ENCODE assay signal across 25 mouse cellular contexts in the genomic region with DNA sequence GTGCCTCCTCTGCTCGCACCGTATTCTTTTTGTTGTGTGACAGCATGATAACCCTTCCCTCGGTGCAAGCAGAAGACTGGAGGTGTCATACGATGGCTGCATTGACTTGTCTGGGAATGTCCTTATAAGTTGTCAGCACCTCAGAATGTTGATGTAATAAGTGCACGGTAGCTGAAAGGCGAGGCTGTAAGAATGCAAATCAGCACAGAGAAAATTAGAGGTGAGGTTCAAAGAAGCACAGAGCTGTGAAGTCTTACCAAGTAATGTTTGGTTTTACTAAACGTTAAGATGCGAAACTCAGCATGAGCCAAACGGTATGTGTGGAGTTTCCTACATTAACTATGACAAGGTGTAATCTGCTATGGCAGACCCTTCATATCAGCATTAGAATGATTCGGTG.
"Had no signal": no experiment of that assay in that cellular context is flagged by ENCODE, and none has a peak within 500 bp of the region (broad histone marks: within the 10 kb centered on the region; RNA-seq: fewer than 3 reads in every experiment).

No protein-coding gene starts in this region.

- H3K36me3 ChIP-seq: hindbrain, embryonic 13.5 days; hindbrain, embryonic 15.5 days; kidney, embryonic 15.5 days; limb, embryonic 10.5 days; limb, embryonic 12.5 days; liver, embryonic 13.5 days; liver, embryonic 15.5 days had no signal

- H3K9me3 ChIP-seq: hindbrain, embryonic 13.5 days; hindbrain, embryonic 15.5 days; kidney, embryonic 15.5 days; limb, embryonic 10.5 days; limb, embryonic 12.5 days; liver, embryonic 13.5 days; liver, embryonic 15.5 days had no signal

- H3K27ac ChIP-seq: hindbrain, embryonic 13.5 days; hindbrain, embryonic 15.5 days; hindbrain, postnatal 0 days; kidney, embryonic 15.5 days; kidney, postnatal 0 days; limb, embryonic 10.5 days; limb, embryonic 12.5 days; liver, embryonic 13.5 days; liver, embryonic 15.5 days had no signal

- H3K4me2 ChIP-seq: heart, embryonic 11.5 days; hindbrain, embryonic 13.5 days; hindbrain, embryonic 15.5 days; kidney, embryonic 15.5 days; limb, embryonic 12.5 days; liver, embryonic 11.5 days; liver, embryonic 13.5 days; liver, embryonic 15.5 days had no signal

- DNase-seq: gastrocnemius, postnatal 14 days; gastrocnemius, postnatal 36 days; heart, adult 18-20 months; heart, postnatal 14 days; heart, postnatal 36 days; kidney, adult 11 months; kidney, adult 2 months; kidney, adult 9 months; kidney, postnatal 14 days; kidney, postnatal 36 days; layer of hippocampus, adult 9-11 months; liver; liver, embryonic 13.5 days; liver, postnatal 0 days had no signal

- H3K4me1 ChIP-seq: hindbrain, embryonic 15.5 days; kidney, embryonic 15.5 days; limb, embryonic 10.5 days; limb, embryonic 12.5 days had no signal

- H3K4me3 ChIP-seq: hindbrain, embryonic 13.5 days; hindbrain, embryonic 15.5 days; kidney, embryonic 15.5 days; limb, embryonic 10.5 days; limb, embryonic 12.5 days; liver, embryonic 13.5 days; liver, embryonic 15.5 days had no signal

- H3K27me3 ChIP-seq: hindbrain, embryonic 13.5 days; hindbrain, embryonic 15.5 days; kidney, embryonic 15.5 days; limb, embryonic 12.5 days; liver, embryonic 13.5 days; liver, embryonic 15.5 days had no signal

- ATAC-seq: hindbrain, postnatal 0 days; intestine, embryonic 16.5 days; liver, postnatal 0 days had no signal

- H3K9ac ChIP-seq: hindbrain, embryonic 13.5 days; hindbrain, embryonic 15.5 days; kidney, embryonic 15.5 days; limb, embryonic 12.5 days; liver, embryonic 13.5 days; liver, embryonic 15.5 days; liver, postnatal 0 days had no signal
